15 mouse cellular contexts compared by ENCODE assay signal in genomic region chr9:29576051-29576533, GRCm38 (mm10).
DNase-seq lines count a peak whose midpoint lies in the region; ATAC-seq and TF ChIP-seq lines count a peak whose summit lies in the region.
"Had no signal": no experiment of that assay in that cellular context is flagged by ENCODE, and none has a peak within 500 bp of the region (broad histone marks: within the 10 kb centered on the region; RNA-seq: fewer than 3 reads in every experiment).

No protein-coding gene starts in this region.

- DNase-seq in forebrain, postnatal 0 days, result peak; percentile 40
- no peak for DNase-seq in midbrain, embryonic 10.5 days (ENCODE audit: low spot score)
- peak; percentile 74 to 87 for DNase-seq in cerebellum, postnatal 10 days
- peak; percentile 59 to 79 for DNase-seq in layer of hippocampus, postnatal 14 days (ENCODE audit: low spot score in 2 of 2)
- DNase-seq in embryonic facial prominence, embryonic 10.5 days (ENCODE audit: low spot score), result no peak
- no peak for DNase-seq in liver
- DNase-seq: adrenal gland, adult 2 months; heart, postnatal 36 days; kidney, adult 18-20 months; kidney, postnatal 4 days; spleen, adult 18-20 months had no signal

- H3K9me3 ChIP-seq in forebrain, postnatal 0 days (ENCODE audit: low read length), result no peaks in the 10 kb centered on the region
- no peaks in the 10 kb centered on the region for H3K9me3 ChIP-seq in forebrain, embryonic 12.5 days
- H3K9me3 ChIP-seq in midbrain, embryonic 13.5 days, result no peaks in the 10 kb centered on the region
- H3K9me3 ChIP-seq in midbrain, embryonic 10.5 days (replicated peaks), result no peaks in the 10 kb centered on the region
- no peaks in the 10 kb centered on the region for H3K9me3 ChIP-seq in embryonic facial prominence, embryonic 10.5 days
- H3K9me3 ChIP-seq: limb, embryonic 12.5 days; midbrain, embryonic 12.5 days had no signal

- WGBS in forebrain, postnatal 0 days, result 15% methylated on average over 4 of the region's 4 CpGs
- WGBS in forebrain, embryonic 12.5 days, result 46% methylated on average over 4 of the region's 4 CpGs
- 43% methylated on average over 4 of the region's 4 CpGs for WGBS in midbrain, embryonic 13.5 days
- 62% methylated on average over 4 of the region's 4 CpGs for WGBS in midbrain, embryonic 10.5 days
- 47% methylated on average over 4 of the region's 4 CpGs for whole genome bisulfite sequencing in embryonic facial prominence, embryonic 10.5 days

- no peak overlapping the region for H3K9ac ChIP-seq in forebrain, postnatal 0 days
- no peak overlapping the region for H3K9ac ChIP-seq in forebrain, embryonic 12.5 days
- no peak overlapping the region; the same call in 1 of the 2 replicates for H3K9ac ChIP-seq in midbrain, embryonic 13.5 days (replicated peaks)
- H3K9ac ChIP-seq: limb, embryonic 12.5 days; midbrain, embryonic 12.5 days had no signal

- no peak overlapping the region for H3K27ac ChIP-seq in forebrain, postnatal 0 days (ENCODE audit: low read depth, low read length)
- no peak overlapping the region for H3K27ac ChIP-seq in forebrain, embryonic 12.5 days
- peak overlapping the region; percentile 51 for H3K27ac ChIP-seq in midbrain, embryonic 13.5 days
- H3K27ac ChIP-seq in midbrain, embryonic 10.5 days (replicated peaks), result no peak overlapping the region
- no peak overlapping the region for H3K27ac ChIP-seq in embryonic facial prominence, embryonic 10.5 days (replicated peaks)
- H3K27ac ChIP-seq: limb, embryonic 12.5 days; midbrain, embryonic 12.5 days had no signal

- no peaks in the 10 kb centered on the region for H3K27me3 ChIP-seq in forebrain, postnatal 0 days (ENCODE audit: insufficient read depth, low read length)
- no peaks in the 10 kb centered on the region for H3K27me3 ChIP-seq in forebrain, embryonic 12.5 days
- no peaks in the 10 kb centered on the region for H3K27me3 ChIP-seq in midbrain, embryonic 13.5 days
- no peaks in the 10 kb centered on the region for H3K27me3 ChIP-seq in midbrain, embryonic 10.5 days (ENCODE audit: low read depth, poor library complexity, severe bottlenecking)
- no peaks in the 10 kb centered on the region for H3K27me3 ChIP-seq in embryonic facial prominence, embryonic 10.5 days (replicated peaks; ENCODE audit: low read depth, poor library complexity, severe bottlenecking)
- H3K27me3 ChIP-seq: limb, embryonic 12.5 days; midbrain, embryonic 12.5 days had no signal

- no peaks in the 10 kb centered on the region for H3K36me3 ChIP-seq in forebrain, postnatal 0 days (ENCODE audit: insufficient read depth)
- H3K36me3 ChIP-seq in forebrain, embryonic 12.5 days (replicated peaks), result no peaks in the 10 kb centered on the region
- no peaks in the 10 kb centered on the region for H3K36me3 ChIP-seq in midbrain, embryonic 13.5 days
- no peaks in the 10 kb centered on the region for H3K36me3 ChIP-seq in midbrain, embryonic 10.5 days
- H3K36me3 ChIP-seq in embryonic facial prominence, embryonic 10.5 days (replicated peaks), result no peaks in the 10 kb centered on the region
- H3K36me3 ChIP-seq: limb, embryonic 12.5 days; midbrain, embryonic 12.5 days had no signal

- no peak overlapping the region for H3K4me3 ChIP-seq in forebrain, postnatal 0 days (ENCODE audit: low read depth, low read length)
- H3K4me3 ChIP-seq in forebrain, embryonic 12.5 days (replicated peaks), result no peak overlapping the region
- H3K4me3 ChIP-seq in midbrain, embryonic 13.5 days (replicated peaks), result no peak overlapping the region
- H3K4me3 ChIP-seq in midbrain, embryonic 10.5 days, result no peak overlapping the region
- H3K4me3 ChIP-seq in embryonic facial prominence, embryonic 10.5 days, result no peak overlapping the region
- H3K4me3 ChIP-seq: limb, embryonic 12.5 days; midbrain, embryonic 12.5 days had no signal

- H3K4me1 ChIP-seq in forebrain, postnatal 0 days (ENCODE audit: insufficient read depth), result peaks cover 2% of the 10 kb centered on the region; the same call in 1 of the 2 replicates
- H3K4me1 ChIP-seq in forebrain, embryonic 12.5 days, result 0 out of 2 replicates have a peak, but pooled peaks cover 6% of the 10 kb centered on the region
- H3K4me1 ChIP-seq in midbrain, embryonic 13.5 days (replicated peaks), result peaks cover 10% of the 10 kb centered on the region
- H3K4me1 ChIP-seq in midbrain, embryonic 10.5 days, result no peaks in the 10 kb centered on the region
- H3K4me1 ChIP-seq in embryonic facial prominence, embryonic 10.5 days, result no peaks in the 10 kb centered on the region
- H3K4me1 ChIP-seq: limb, embryonic 12.5 days had no signal

- H3K4me2 ChIP-seq in forebrain, postnatal 0 days (ENCODE audit: low read depth), result no peak overlapping the region
- no peak overlapping the region for H3K4me2 ChIP-seq in forebrain, embryonic 12.5 days
- no peak overlapping the region for H3K4me2 ChIP-seq in midbrain, embryonic 13.5 days (replicated peaks)
- H3K4me2 ChIP-seq: limb, embryonic 12.5 days; midbrain, embryonic 12.5 days had no signal

- no peak for TF ChIP-seq CTCF in forebrain, postnatal 0 days (IDR thresholded peaks at IDR 0.05; ENCODE audit: low read depth)

- ATAC-seq in forebrain, postnatal 0 days, result peak; percentile 78
- ATAC-seq in forebrain, embryonic 12.5 days (ENCODE audit: low FRiP score), result no peak
- ATAC-seq in midbrain, embryonic 13.5 days, result 0 out of 2 replicates have a peak, but pooled peaks have one; percentile 27

Comparison
In these comparisons a context has a peak if more than half of its experiments do, and no peak if none do; other contexts are left out.
1. DNase-seq: peak in forebrain, postnatal 0 days (single experiment), cerebellum, postnatal 10 days (2 of 2) and layer of hippocampus, postnatal 14 days (2 of 2); none in midbrain, embryonic 10.5 days (single experiment), embryonic facial prominence, embryonic 10.5 days (single experiment) and liver (single experiment).